Mouse (Mus musculus) c-Kit-positive CD71-positive TER-119-positive erythroid progenitor cells, embryonic 14.5 days (primary cell): ENCODE results near the gene Col1a1.
A peak's percentile ranks its signal among the peaks of the same experiment; 100 is the strongest.

Experiments
- DNase-seq: peaks from one replicate; pipeline ENCODE4 v3.0.0-alpha.2; 2013; ENCODE audit warnings: low spot score

The Col1a1 gene

GRCm38 (mm10) chr11:94996984-94997383 is 61.0 kb downstream of the Col1a1 start:
- no peak for DNase-seq

- peak; percentile 79 for DNase-seq
Observed at GRCm38 (mm10) chr11:94997596-94997995, 61.6 kb downstream of the Col1a1 start.

GRCm38 (mm10) chr11:94998041-94998531 is 62.1 kb downstream of the Col1a1 start:
- no peak for DNase-seq

- DNase-seq, result no peak
Observed at GRCm38 (mm10) chr11:95000128-95000527, 64.1 kb downstream of the Col1a1 start.

GRCm38 (mm10) chr11:95000548-95000947 is 64.5 kb downstream of the Col1a1 start:
- DNase-seq, result no peak

GRCm38 (mm10) chr11:95001058-95001457 is 65.0 kb downstream of the Col1a1 start:
- DNase-seq, result peak; percentile 82

- no peak for DNase-seq
Observed at GRCm38 (mm10) chr11:95001584-95002347, 65.7 kb downstream of the Col1a1 start.
